In genomic region chr8:122294273-122294683, GRCm38 (mm10) we compare ENCODE assay signal across 8 mouse cellular contexts. TPM values are rescaled to one million over a fixed set of nuclear protein-coding genes. Genes with fewer than 3 reads are reported as not detected.
DNase-seq lines count a peak whose midpoint lies in the region; ATAC-seq and TF ChIP-seq lines count a peak whose summit lies in the region.

No protein-coding gene starts in this region.

- H3K27ac ChIP-seq in lung, embryonic 14.5 days (ENCODE audit: low read depth) = peak overlapping the region; percentile 54

- no peak for TF ChIP-seq CTCF in E14TG2a.4 (conservative IDR thresholded peaks at IDR 0.05; ENCODE audit: low read length)
- no peak for TF ChIP-seq CTCF in lung, embryonic 14.5 days (IDR thresholded peaks at IDR 0.05; ENCODE audit: low read depth)

- ATAC-seq in granulocyte monocyte progenitor cell, adult 5-6 weeks (replicated peaks; ENCODE audit: poor library complexity, severe bottlenecking) = peak; percentile 81
- ATAC-seq in lung, embryonic 14.5 days (ENCODE audit: insufficient read depth) = peak; percentile 89

- peak overlapping the region; percentile 57 for H3K4me3 ChIP-seq in E14TG2a.4 (replicated peaks; ENCODE audit: low read length)
- H3K4me3 ChIP-seq in lung, embryonic 14.5 days (ENCODE audit: low read depth, low read length) = no peak overlapping the region

- H3K9ac ChIP-seq in lung, embryonic 14.5 days = no peak overlapping the region

- H3K27me3 ChIP-seq in E14TG2a.4 (ENCODE audit: insufficient read depth, low read length) = peaks cover 12% of the 10 kb centered on the region; the same call in 1 of the 2 replicates
- no peaks in the 10 kb centered on the region for H3K27me3 ChIP-seq in lung, embryonic 14.5 days (ENCODE audit: insufficient read depth, low read length)

- H3K4me1 ChIP-seq in E14TG2a.4 (replicated peaks; ENCODE audit: low read depth, low read length) = peaks cover 41% of the 10 kb centered on the region
- H3K4me1 ChIP-seq in lung, embryonic 14.5 days (ENCODE audit: insufficient read depth) = peaks cover 23% of the 10 kb centered on the region

- peak; percentile 73 for DNase-seq in adrenal gland, postnatal 14 days
- DNase-seq in kidney, adult 18-20 months = peak; percentile 71
- peak; percentile 78 for DNase-seq in lung, embryonic 14.5 days
- peak; percentile 73 for DNase-seq in retina, postnatal 1 day
- DNase-seq in cerebellum, adult 11 months = no peak
- DNase-seq in gastrocnemius, postnatal 10 days = no peak

- H3K4me2 ChIP-seq in lung, embryonic 14.5 days = peak overlapping the region; percentile 28; the same call in 1 of the 2 replicates

- no peaks in the 10 kb centered on the region for H3K9me3 ChIP-seq in E14TG2a.4 (ENCODE audit: low read length)
- H3K9me3 ChIP-seq in lung, embryonic 14.5 days (ENCODE audit: low read depth, low read length) = no peaks in the 10 kb centered on the region

- 5% methylated on average over 7 of the region's 7 CpGs for WGBS in lung, embryonic 14.5 days

- H3K36me3 ChIP-seq in E14TG2a.4 (ENCODE audit: insufficient read depth, low read length) = no peaks in the 10 kb centered on the region
- no peaks in the 10 kb centered on the region; the same call in 1 of the 2 replicates for H3K36me3 ChIP-seq in lung, embryonic 14.5 days (ENCODE audit: insufficient read depth)

RNA-seq across cellular contexts. Expression of gene Zfpm1, which starts 12.3 kb away (rescaled TPM):
- 23.6 and 24.6 TPM in 2 replicates for total RNA-seq in adrenal gland, postnatal 14 days (2021)
- 1.7 and 3.4 TPM in 2 replicates for total RNA-seq in granulocyte monocyte progenitor cell, adult 5-6 weeks (2014; fragmentation: Nextera tagmentation)
- total RNA-seq in granulocyte monocyte progenitor cell, adult 5-6 weeks (2017) = 5.5 and 7.9 TPM in 2 replicates
- polyA plus RNA-seq in lung, embryonic 14.5 days (2014; fragmentation: Nextera tagmentation; extraction: Ambion mirVana) = 2.7 and 2.9 TPM in 2 replicates
- total RNA-seq in gastrocnemius, postnatal 10 days (2021) = 10 to 100 TPM; 10.6 to 12.8 TPM

Comparison
In these comparisons a context has a peak if more than half of its experiments do, and no peak if none do; other contexts are left out.
1. DNase-seq: peak in adrenal gland, postnatal 14 days (single experiment), kidney, adult 18-20 months (single experiment), lung, embryonic 14.5 days (single experiment) and retina, postnatal 1 day (single experiment); none in cerebellum, adult 11 months (single experiment) and gastrocnemius, postnatal 10 days (single experiment).